Mouse (Mus musculus) lung, postnatal 14 days (tissue): ENCODE measurements around the gene Ltc4s.
A peak's percentile ranks its signal among the peaks of the same experiment; 100 is the strongest.

Experiments used
- DNase-seq: peaks from one replicate; pipeline ENCODE4 v3.0.0; 2021

Ltc4s gene

GRCm38 (mm10) chr11:50245269-50245668, 6.9 kb upstream of the Ltc4s start:
- DNase-seq, result no peak

- no peak for DNase-seq
Observed at GRCm38 (mm10) chr11:50243926-50244325, 5.5 kb upstream of the Ltc4s start.

- DNase-seq, result no peak
Observed at GRCm38 (mm10) chr11:50240235-50240911, 2.0 kb upstream of the Ltc4s start.

GRCm38 (mm10) chr11:50238821-50239791, 690 bp upstream of the Ltc4s start:
- no peak for DNase-seq

GRCm38 (mm10) chr11:50236937-50237835, 1.2 kb downstream of the Ltc4s start:
- no peak for DNase-seq

GRCm38 (mm10) chr11:50236540-50236936, 1.9 kb downstream of the Ltc4s start:
- peak; percentile 91 for DNase-seq

GRCm38 (mm10) chr11:50234606-50235005, 3.8 kb downstream of the Ltc4s start:
- no peak for DNase-seq

- DNase-seq, result no peak
Observed at GRCm38 (mm10) chr11:50233993-50234392, 4.4 kb downstream of the Ltc4s start.

GRCm38 (mm10) chr11:50233022-50233421, 5.4 kb downstream of the Ltc4s start:
- no peak for DNase-seq

GRCm38 (mm10) chr11:50231411-50231810, 7.0 kb downstream of the Ltc4s start:
- DNase-seq, result peak; percentile 76

- DNase-seq, result no peak
Observed at GRCm38 (mm10) chr11:50230481-50231304, 7.7 kb downstream of the Ltc4s start.

- DNase-seq, result no peak
Observed at GRCm38 (mm10) chr11:50229252-50229910, 9.0 kb downstream of the Ltc4s start.

GRCm38 (mm10) chr11:50228772-50229171, 9.6 kb downstream of the Ltc4s start:
- DNase-seq, result no peak

- DNase-seq, result no peak
Observed at GRCm38 (mm10) chr11:50227736-50228135, 10.7 kb downstream of the Ltc4s start.

- DNase-seq, result no peak
Observed at GRCm38 (mm10) chr11:50227226-50227625, 11.2 kb downstream of the Ltc4s start.

GRCm38 (mm10) chr11:50226406-50226805, 12.0 kb downstream of the Ltc4s start:
- no peak for DNase-seq

- DNase-seq, result peak; percentile 55
Observed at GRCm38 (mm10) chr11:50225611-50226378, 12.6 kb downstream of the Ltc4s start.

GRCm38 (mm10) chr11:50224671-50225530, 13.5 kb downstream of the Ltc4s start:
- DNase-seq, result peak; percentile 88
